Mouse (Mus musculus): ENCODE measurements at regions not wholly inside any gene's neighbourhood (a gene's known extent, or its start where the extent isn't known, plus 50 kb on each side); places are given as distances from the start of the nearest gene placed in this dataset.

GRCm38 (mm10) chr2:114260397-114261071 lies 59.3 kb upstream of the Zfp770 start:
- 0 out of 2 replicates have a peak, but pooled peaks cover 4% of the 10 kb centered on the region for H3K27me3 ChIP-seq (ENCODE audit: control insufficient read depth, insufficient read depth, low read length)
- no peak overlapping the region for H3K4me2 ChIP-seq (replicated peaks; ENCODE audit: low read depth, low read length, severe bottlenecking)
- H3K9me3 ChIP-seq (ENCODE audit: control insufficient read depth, low read length): no peaks in the 10 kb centered on the region
- DNase-seq (ENCODE audit: low spot score): peak; percentile 57
- ATAC-seq (ENCODE audit: low FRiP score, low read depth): peak; percentile 63
- H3K4me3 ChIP-seq (replicated peaks; ENCODE audit: low read length): peak overlapping the region; percentile 17; the same call in 1 of the 2 replicates
- H3K4me1 ChIP-seq (ENCODE audit: control insufficient read depth, insufficient read depth, low read length): no peaks in the 10 kb centered on the region
- H3K27ac ChIP-seq (replicated peaks; ENCODE audit: low read depth, low read length): no peak overlapping the region
- no peak for TF ChIP-seq POLR2A (IDR thresholded peaks at IDR 0.05; ENCODE audit: borderline replicate concordance, extremely low read depth, insufficient read depth, insufficient read length)
- WGBS: 47% methylated on average over 8 of the region's 8 CpGs
- H3K36me3 ChIP-seq (ENCODE audit: control insufficient read depth, insufficient read depth, low read length): no peaks in the 10 kb centered on the region
- no peak overlapping the region for H3K9ac ChIP-seq (ENCODE audit: low read depth, low read length, severe bottlenecking)

GRCm38 (mm10) chr2:114259539-114259938 lies 58.3 kb upstream of the Zfp770 start:
- H3K27ac ChIP-seq (replicated peaks; ENCODE audit: low read depth, low read length): no peak overlapping the region
- H3K27me3 ChIP-seq (ENCODE audit: control insufficient read depth, insufficient read depth, low read length): 0 out of 2 replicates have a peak, but pooled peaks cover 4% of the 10 kb centered on the region
- DNase-seq (ENCODE audit: low spot score) (no peak), ATAC-seq (ENCODE audit: low FRiP score, low read depth) (no peak)
- H3K36me3 ChIP-seq (ENCODE audit: control insufficient read depth, insufficient read depth, low read length): no peaks in the 10 kb centered on the region
- H3K9ac ChIP-seq (ENCODE audit: low read depth, low read length, severe bottlenecking): no peak overlapping the region
- 70% methylated on average over 4 of the region's 4 CpGs for WGBS
- no peaks in the 10 kb centered on the region for H3K4me1 ChIP-seq (ENCODE audit: control insufficient read depth, insufficient read depth, low read length)
- no peaks in the 10 kb centered on the region for H3K9me3 ChIP-seq (ENCODE audit: control insufficient read depth, low read length)
- no peak overlapping the region for H3K4me3 ChIP-seq (replicated peaks; ENCODE audit: low read length)
- H3K4me2 ChIP-seq (replicated peaks; ENCODE audit: low read depth, low read length, severe bottlenecking): no peak overlapping the region
- TF ChIP-seq POLR2A (IDR thresholded peaks at IDR 0.05; ENCODE audit: borderline replicate concordance, extremely low read depth, insufficient read depth, insufficient read length): no peak
